In the genomic region with DNA sequence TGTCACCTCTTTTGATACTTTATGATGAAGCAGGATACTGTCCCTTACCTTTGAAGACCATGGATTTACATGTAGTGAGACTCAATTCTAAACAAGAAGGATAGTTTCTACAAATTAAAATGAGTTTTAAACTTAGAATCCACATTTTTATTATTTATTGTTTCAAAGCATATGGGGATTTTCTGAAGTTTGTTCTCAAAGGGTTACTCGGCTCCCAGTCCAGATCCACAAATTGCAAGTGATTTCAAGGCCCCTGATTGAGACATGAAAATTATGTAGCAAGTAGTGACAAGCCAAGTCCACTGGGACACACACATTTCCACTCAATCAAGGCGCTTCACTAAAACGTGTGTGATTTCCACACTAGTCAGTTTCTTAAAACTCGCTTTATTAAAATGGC, we compare ENCODE assay signal across 26 mouse cellular contexts. TPM values are rescaled to one million over a fixed set of nuclear protein-coding genes. Genes with fewer than 3 reads are reported as not detected.
"Had no signal": no experiment of that assay in that cellular context is flagged by ENCODE, and none has a peak within 500 bp of the region (broad histone marks: within the 10 kb centered on the region; RNA-seq: fewer than 3 reads in every experiment).

Vmn2r1 (plus strand) TSS at position 301 of the 400 bp plus-strand sequence.

- ATAC-seq: hindbrain, postnatal 0 days; intestine, embryonic 16.5 days; liver, embryonic 12.5 days had no signal

- H3K36me3 ChIP-seq: heart, embryonic 13.5 days; heart, embryonic 15.5 days; hindbrain, embryonic 13.5 days; hindbrain, embryonic 15.5 days; kidney, embryonic 15.5 days; limb, embryonic 13.5 days; limb, embryonic 15.5 days; liver, embryonic 12.5 days had no signal

- DNase-seq: gastrocnemius, postnatal 14 days; gastrocnemius, postnatal 36 days; heart, adult 11 months; heart, adult 2 months; heart, postnatal 14 days; heart, postnatal 36 days; kidney, adult 11 months; kidney, adult 2 months; kidney, adult 9 months; kidney, postnatal 14 days; kidney, postnatal 36 days; left cerebral cortex, postnatal 4 days had no signal

- H3K27ac ChIP-seq: heart, adult 2 months; heart, embryonic 13.5 days; heart, embryonic 15.5 days; hindbrain, embryonic 13.5 days; hindbrain, embryonic 15.5 days; hindbrain, postnatal 0 days; kidney, embryonic 15.5 days; kidney, postnatal 0 days; limb, embryonic 13.5 days; limb, embryonic 15.5 days; liver, embryonic 12.5 days had no signal

- H3K9me3 ChIP-seq: heart, embryonic 13.5 days; heart, embryonic 15.5 days; hindbrain, embryonic 13.5 days; hindbrain, embryonic 15.5 days; kidney, embryonic 15.5 days; limb, embryonic 13.5 days; limb, embryonic 15.5 days; liver, embryonic 12.5 days had no signal

- H3K9ac ChIP-seq: heart, embryonic 13.5 days; heart, embryonic 15.5 days; hindbrain, embryonic 13.5 days; hindbrain, embryonic 15.5 days; kidney, embryonic 15.5 days; limb, embryonic 13.5 days; limb, embryonic 15.5 days; liver, embryonic 12.5 days had no signal

- H3K4me2 ChIP-seq: heart, embryonic 11.5 days; heart, embryonic 13.5 days; heart, embryonic 15.5 days; hindbrain, embryonic 13.5 days; hindbrain, embryonic 15.5 days; kidney, embryonic 15.5 days; limb, embryonic 13.5 days; limb, embryonic 15.5 days; liver, embryonic 12.5 days had no signal

- H3K27me3 ChIP-seq: heart, embryonic 13.5 days; heart, embryonic 15.5 days; hindbrain, embryonic 13.5 days; hindbrain, embryonic 15.5 days; kidney, embryonic 15.5 days; limb, embryonic 13.5 days; limb, embryonic 15.5 days; liver, embryonic 12.5 days had no signal

- H3K4me3 ChIP-seq: heart, adult 2 months; heart, embryonic 13.5 days; heart, embryonic 15.5 days; hindbrain, embryonic 13.5 days; hindbrain, embryonic 15.5 days; kidney, embryonic 15.5 days; limb, embryonic 13.5 days; limb, embryonic 15.5 days; liver, embryonic 12.5 days had no signal

- H3K4me1 ChIP-seq: heart, embryonic 13.5 days; heart, embryonic 15.5 days; hindbrain, embryonic 13.5 days; hindbrain, embryonic 15.5 days; kidney, embryonic 15.5 days; limb, embryonic 13.5 days; limb, embryonic 15.5 days; liver, embryonic 12.5 days had no signal

RNA-seq across cellular contexts. Expression of gene Vmn2r1, which starts in this region (rescaled TPM):
- polyA plus RNA-seq: heart, adult 2 months; heart, embryonic 13.5 days; intestine, embryonic 16.5 days; large intestine, adult 2 months; liver, adult 2 months; liver, embryonic 12.5 days had no signal
